Mouse (Mus musculus) lung, adult 2 months (tissue): ENCODE measurements around the gene Gpc6.

Experiments used
- CTCF ChIP-seq: fragments of 200-500 bp; IDR thresholded peaks from 2 replicates; pipeline ENCODE4 v1.5.1; 2011; ENCODE audit warnings: mild to moderate bottlenecking, low read length, control low read depth; ENCODE audit not compliant: insufficient read depth
- POLR2A ChIP-seq: fragments of 200-500 bp; IDR thresholded peaks from 2 replicates; pipeline ENCODE4 v1.6.1; 2011; ENCODE audit warnings: low read depth, mild to moderate bottlenecking, control low read depth, low read length, borderline replicate concordance; ENCODE audit errors: extremely low read depth

DNA sequence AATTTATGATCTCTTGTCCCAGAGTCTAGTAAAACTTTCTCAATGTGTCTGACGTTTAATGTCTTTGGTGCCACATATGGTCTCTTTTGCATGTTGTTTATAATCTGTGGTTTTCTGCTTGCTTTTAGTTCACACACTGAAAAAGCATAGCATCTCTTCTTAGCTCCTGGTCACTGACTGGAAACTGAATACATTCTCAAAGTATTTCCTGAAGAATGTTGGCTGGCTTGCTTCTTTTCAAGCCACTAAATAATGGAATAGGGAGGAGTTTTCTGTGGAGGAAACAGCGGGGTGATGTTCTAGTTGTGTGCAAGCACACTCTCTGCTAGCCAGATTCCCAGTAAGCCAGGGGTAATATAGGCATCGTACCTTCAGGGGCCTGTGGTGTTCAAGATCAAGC is 502.7 kb downstream of the Gpc6 start:
- TF ChIP-seq POLR2A = no peak
- TF ChIP-seq CTCF = no peak
